Mouse (Mus musculus): ENCODE measurements around the gene Galnt9.

Gene Galnt9

GRCm38 (mm10) chr5:110638306-110639074 is 94.3 kb downstream of the Galnt9 start:
- no peak for DNase-seq

DNA sequence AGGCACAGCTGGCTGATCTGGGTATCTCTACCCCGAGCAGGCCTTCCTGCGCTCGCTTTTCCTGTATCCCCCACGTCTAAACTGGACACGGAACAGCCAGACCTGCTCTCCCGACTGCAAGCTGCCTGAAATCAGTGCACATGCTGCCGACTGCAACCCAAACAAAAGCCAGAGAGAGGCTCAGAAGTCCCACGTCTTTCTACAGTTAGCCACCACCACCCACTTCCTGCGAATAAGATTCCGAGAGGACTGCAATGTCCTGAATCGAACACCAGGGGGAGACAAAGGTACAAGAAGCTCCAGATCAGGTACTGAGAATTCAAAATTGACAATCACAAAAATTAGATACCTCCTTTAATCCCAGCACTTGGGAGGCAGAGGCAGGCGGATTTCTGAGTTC is 95.3 kb downstream of the Galnt9 start:
- DNase-seq: peak; percentile 76

GRCm38 (mm10) chr5:110646377-110646776 is 102.2 kb downstream of the Galnt9 start:
- no peak for DNase-seq

GRCm38 (mm10) chr5:110652719-110653648 is 108.8 kb downstream of the Galnt9 start, which contains the start of the genes Noc4l and Ddx51:
TSS of gene Noc4l (minus strand) at chr5:110653417.
TSS of gene Ddx51 (plus strand) at chr5:110653451.
- peak; percentile 96 for DNase-seq

DNA sequence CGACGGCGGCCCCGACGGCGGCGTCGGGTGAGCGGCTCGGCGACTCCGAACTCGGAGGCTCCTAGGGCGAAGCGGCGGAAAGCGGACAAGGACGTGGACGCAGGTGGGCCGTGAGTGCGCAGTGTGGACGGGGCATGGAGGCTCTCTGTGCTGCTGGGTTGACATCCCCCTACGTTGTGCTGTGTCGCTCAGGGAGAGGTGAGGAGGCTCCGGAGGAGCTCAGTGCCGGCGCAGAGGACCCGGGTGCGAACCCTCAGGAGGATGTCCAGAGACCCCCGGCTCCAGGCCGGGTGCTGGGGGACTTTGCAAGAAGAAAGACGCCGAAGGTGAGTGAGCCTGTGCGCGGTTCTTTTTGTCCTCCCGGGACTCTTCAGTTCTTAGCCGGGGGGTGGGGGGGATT is 109.5 kb downstream of the Galnt9 start:
- DNase-seq: no peak

GRCm38 (mm10) chr5:110659682-110660081 is 115.5 kb downstream of the Galnt9 start:
- DNase-seq: no peak

GRCm38 (mm10) chr5:110664041-110664440 is 119.9 kb downstream of the Galnt9 start:
- DNase-seq: no peak

- no peak for DNase-seq
These were observed 120.7 kb downstream of the Galnt9 start for GRCm38 (mm10) chr5:110664750-110665269.

- DNase-seq: no peak
These were observed 121.4 kb downstream of the Galnt9 start for GRCm38 (mm10) chr5:110665486-110666121.

All from kidney, adult 18-20 months (tissue).